Mouse (Mus musculus) heart, embryonic 12.5 days (tissue): ENCODE measurements around the gene Gm8906. TPM values are rescaled to one million over a fixed set of nuclear protein-coding genes. Genes with fewer than 3 reads are reported as not detected.
"Not testable (repeated sequence)": the region's sequence is repeated elsewhere in the genome, so short reads cannot be mapped to it uniquely, and the experiment has no call there.

Experiments
- ATAC-seq: fragments of 200-750 bp; cut with Nextera tagmentation; 2 replicates; pipeline ENCODE4 v1.8.0; 2017; ENCODE audit warnings: moderate TSS enrichment, moderate library complexity; ENCODE audit not compliant: insufficient number of reproducible peaks, low FRiP score
- H3K27ac ChIP-seq: fragments of 300-500 bp; sonication (generic); 2 replicates; pipeline ENCODE4 v1.5.1; 2016; ENCODE audit warnings: mild to moderate bottlenecking, moderate library complexity; ENCODE audit not compliant: poor library complexity, severe bottlenecking
- H3K27me3 ChIP-seq: fragments of 300-500 bp; sonication (generic); replicated peaks from 2 replicates; pipeline ENCODE4 v1.6.1; 2016; ENCODE audit warnings: mild to moderate bottlenecking, moderate library complexity
- H3K36me3 ChIP-seq: fragments of 300-500 bp; sonication (generic); 2 replicates; pipeline ENCODE4 v1.6.1; 2016; ENCODE audit warnings: mild to moderate bottlenecking, moderate library complexity
- H3K4me1 ChIP-seq: fragments of 300-500 bp; sonication (generic); replicated peaks from 2 replicates; pipeline ENCODE4 v1.6.1; 2016; ENCODE audit warnings: mild to moderate bottlenecking
- H3K4me2 ChIP-seq: fragments of 300-500 bp; sonication (generic); 2 replicates; pipeline ENCODE4 v1.6.1; 2016; ENCODE audit warnings: mild to moderate bottlenecking, moderate library complexity
- H3K4me3 ChIP-seq: fragments of 300-500 bp; sonication (generic); 2 replicates; pipeline ENCODE4 v1.5.1; 2016; ENCODE audit warnings: mild to moderate bottlenecking
- H3K9ac ChIP-seq: fragments of 300-500 bp; sonication (generic); 2 replicates; pipeline ENCODE4 v1.6.1; 2016; ENCODE audit warnings: mild to moderate bottlenecking, moderate library complexity
- H3K9me3 ChIP-seq: fragments of 300-500 bp; sonication (generic); replicated peaks from 2 replicates; pipeline ENCODE4 v1.6.1; 2016; ENCODE audit warnings: mild to moderate bottlenecking, moderate library complexity
- WGBS: fragments of 180-500 bp; shearing (Covaris S2); methylation state at CpG from one replicate; pipeline ENCODE4 v1.1.7; 2016; 5-methylcytosine and 5-hydroxymethylcytosine counted together
- polyA plus RNA-seq: library from polyadenylated mRNA; unstranded; fragments of >200 nt; fragmentation: Nextera tagmentation; extraction: Ambion mirVana; gene quantifications from 2 replicates; pipeline ENCODE4 v1.2.1, GENCODE M21; 2016

Gm8906 gene
- polyA plus RNA-seq, result not detected in 2 replicates

- H3K36me3 ChIP-seq, H3K9ac ChIP-seq, H3K4me2 ChIP-seq, H3K27me3 ChIP-seq, ATAC-seq, H3K9me3 ChIP-seq, H3K27ac ChIP-seq, H3K4me1 ChIP-seq, H3K4me3 ChIP-seq: not testable (repeated sequence)
- whole genome bisulfite sequencing, result 41% methylated on average over 2 of the region's 3 CpGs
Observed at GRCm38 (mm10) chr5:11502385-11502784, at the start of gene Gm8906. Gene Gm8906, plus strand, starts transcription at chr5:11502685.

Other genes starting within 250 kb of the Gm8906 start
- gene Gm8890, start 246.7 kb upstream of the Gm8906 start, polyA plus RNA-seq, result not detected in 2 replicates
- gene Speer1, start 161.2 kb upstream of the Gm8906 start, polyA plus RNA-seq, result not detected in 2 replicates
- gene Gm8897, start 86.3 kb upstream of the Gm8906 start, polyA plus RNA-seq, result not detected in 2 replicates
- not detected in 2 replicates for gene Gm6460, start 92.2 kb downstream of the Gm8906 start, polyA plus RNA-seq
- gene Gm8922, start 179.3 kb downstream of the Gm8906 start, polyA plus RNA-seq, result not detected in 2 replicates